Mouse (Mus musculus) heart, postnatal 25 days (tissue): ENCODE data around the gene Gcm2. TPM values are rescaled to one million over a fixed set of nuclear protein-coding genes. Genes with fewer than 3 reads are reported as not detected.

Source experiments
- DNase-seq: peaks from one replicate; pipeline ENCODE4 v3.0.0; 2022; ENCODE audit warnings: low spot score
- intact Hi-C: fragments of 180-260 bp; cut with DNase I; formaldehyde crosslinking; loops from one replicate; pipeline ENCODE4 v1.15.1; 2025
- total RNA-seq, 2 experiments: library from RNA; stranded (reverse); gene quantifications; 2 replicates each; pipeline ENCODE4 v1.2.3; 2021

The Gcm2 gene
- total RNA-seq, 2 experiments from 2014 or later = not detected

DNA sequence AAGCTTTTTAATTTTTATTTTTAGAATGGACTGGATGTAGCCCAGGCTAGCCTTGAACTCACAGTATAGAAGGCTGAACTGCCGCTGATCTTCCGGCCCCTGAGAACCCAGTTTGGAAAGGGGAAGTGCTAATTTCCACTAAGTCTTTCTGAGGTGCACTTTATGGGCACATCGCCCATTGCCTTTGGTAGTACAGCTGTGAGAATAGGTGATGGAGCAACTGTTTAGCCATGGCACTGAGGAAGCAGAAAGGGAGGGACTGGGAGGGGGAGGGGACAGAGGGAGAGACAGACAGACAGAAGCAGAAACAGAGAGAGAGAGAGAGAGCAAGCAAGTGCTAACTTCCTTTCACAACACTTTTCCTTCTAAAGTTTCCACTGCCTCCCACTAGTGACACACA is 26.3 kb downstream of the Gcm2 start:
- DNase-seq = no peak
- intact Hi-C loops = loop anchor here (2.0 kb wide), 1 partner anchor 154 kb away; no protein-coding TSS in a partner anchor

DNA sequence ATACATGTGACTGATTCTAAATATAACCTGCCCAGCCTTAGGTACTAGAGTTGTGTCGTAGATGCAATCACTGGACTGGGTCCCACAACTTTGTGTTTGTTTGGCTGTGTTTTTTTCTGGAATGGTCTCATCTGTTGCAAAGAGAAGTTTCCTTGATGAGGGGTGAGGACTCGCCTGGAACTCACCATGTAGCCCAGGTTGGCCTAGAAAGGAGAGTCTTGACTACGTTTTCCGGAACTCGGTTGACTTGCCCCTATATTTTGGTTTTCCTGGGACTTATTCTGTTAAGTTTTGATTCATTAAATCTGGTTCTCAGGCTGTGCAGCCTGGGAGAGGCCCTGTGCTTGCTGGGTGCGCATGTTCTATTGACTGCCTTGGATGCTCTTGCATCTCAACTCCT is 30.1 kb downstream of the Gcm2 start:
- intact Hi-C loops = no loop called here
- no peak for DNase-seq

DNA sequence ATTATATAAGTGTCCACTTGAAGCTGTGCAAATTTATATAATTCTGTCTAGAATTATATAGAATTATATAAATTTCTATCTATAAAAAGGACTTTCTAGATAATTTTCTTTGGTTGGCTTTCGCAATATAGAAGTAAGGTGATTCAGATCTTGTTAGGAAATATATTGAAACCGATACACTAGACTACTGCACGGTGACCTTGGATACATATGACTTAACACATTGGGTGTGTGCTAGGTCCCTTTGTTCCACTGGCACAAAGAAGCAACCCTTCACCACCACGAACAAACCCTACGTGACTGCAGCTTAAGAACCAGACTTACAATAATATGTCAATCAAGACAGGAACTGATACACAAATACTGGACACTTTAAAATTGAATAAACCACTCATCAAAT is 31.0 kb downstream of the Gcm2 start:
- intact Hi-C loops = no loop called here
- DNase-seq = no peak

- no peak for DNase-seq
- intact Hi-C loops = no loop called here
These were observed 31.4 kb downstream of the Gcm2 start, which contains the start of gene Mak for GRCm38 (mm10) chr13:41079421-41079780. Gene Mak, minus strand, starts transcription at chr13:41079706.

GRCm38 (mm10) chr13:41078690-41079420 is 32.0 kb downstream of the Gcm2 start:
- intact Hi-C loops = no loop called here
- DNase-seq = no peak

GRCm38 (mm10) chr13:41077921-41078320 is 32.9 kb downstream of the Gcm2 start:
- DNase-seq = no peak
- intact Hi-C loops = no loop called here

DNA sequence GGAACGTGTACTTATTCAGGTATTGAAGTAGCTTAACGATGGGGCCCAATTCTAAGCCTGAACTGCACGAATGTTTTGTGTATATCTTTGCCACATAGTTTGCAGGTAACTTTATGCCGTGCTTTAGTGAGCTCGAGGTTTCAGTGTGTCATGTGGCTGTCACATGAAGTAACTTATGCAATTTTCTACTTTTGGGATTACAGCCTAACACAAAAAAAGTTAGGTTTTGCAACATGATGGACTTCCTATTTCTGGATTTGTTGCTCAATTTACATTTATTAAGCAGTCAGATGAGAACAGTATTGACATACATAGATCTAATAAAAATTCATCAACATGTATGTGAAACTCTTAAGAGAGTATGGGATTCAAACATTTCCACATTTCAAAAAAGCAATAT is 37.0 kb downstream of the Gcm2 start:
- intact Hi-C loops = no loop called here
- DNase-seq = no peak

- no peak for DNase-seq
- intact Hi-C loops = no loop called here
These were observed 39.2 kb downstream of the Gcm2 start for GRCm38 (mm10) chr13:41071617-41072016.

GRCm38 (mm10) chr13:41067618-41068017 is 43.2 kb downstream of the Gcm2 start:
- DNase-seq = no peak
- intact Hi-C loops = no loop called here

DNA sequence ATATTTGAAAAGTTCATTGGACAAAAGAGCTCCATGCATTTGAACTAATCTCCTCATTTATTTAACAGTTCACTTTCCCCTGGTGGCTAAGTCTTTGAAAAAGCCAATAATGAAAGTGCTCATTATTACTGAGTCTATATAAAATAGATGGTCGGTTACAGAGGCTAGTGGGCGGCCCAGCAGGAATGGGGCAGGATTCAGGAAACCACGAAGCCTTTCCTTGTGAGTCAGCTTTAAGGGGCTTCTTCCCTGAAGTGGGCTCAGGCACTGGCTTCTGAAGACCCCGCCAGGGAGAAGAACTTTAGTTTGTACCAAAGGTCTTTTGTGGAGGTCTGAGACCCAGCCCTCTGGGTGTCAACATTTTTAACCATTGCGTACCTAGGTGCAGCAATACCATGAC is 58.9 kb downstream of the Gcm2 start:
- intact Hi-C loops = no loop called here
- DNase-seq = no peak

Other genes with a start within 250 kb of the Gcm2 start
- 10 to 100 TPM; 24.3 to 24.8 TPM for gene Pak1ip1, start 110.0 kb downstream of the Gcm2 start, total RNA-seq
- 100 to 1,000 TPM; 188 to 203 TPM for gene Tmem14c, start 94.7 kb downstream of the Gcm2 start, total RNA-seq
- not detected for gene Mak, start 31.3 kb downstream of the Gcm2 start, total RNA-seq
- gene Sycp2l, start 3.3 kb upstream of the Gcm2 start, total RNA-seq = not detected
- under 1 TPM in 1 of 2 experiments, not detected in 1; 0.16 TPM for gene Elovl2, start 109.4 kb upstream of the Gcm2 start, total RNA-seq
- gene Smim13, start 138.8 kb upstream of the Gcm2 start, total RNA-seq = 10 to 100 TPM; 23.3 to 24.5 TPM
- not detected for gene Gm17364, start 162.9 kb upstream of the Gcm2 start, total RNA-seq